Mouse (Mus musculus) heart, adult 8-10 months (tissue): Measurements from ENCODE around the gene Gm20696. TPM values are rescaled to one million over a fixed set of nuclear protein-coding genes. Genes with fewer than 3 reads are reported as not detected.

Experiments
- DNase-seq: peaks from one replicate; pipeline ENCODE4 v3.0.0; 2022; ENCODE audit warnings: low spot score
- total RNA-seq, 4 experiments: library from RNA; stranded (reverse); gene quantifications; 2 replicates each; pipeline ENCODE4 v1.2.4; 2022

Gm20696 gene
- total RNA-seq, 4 experiments from 2014 or later, result 0.72 to 2.2 (median 1.6) TPM

DNA sequence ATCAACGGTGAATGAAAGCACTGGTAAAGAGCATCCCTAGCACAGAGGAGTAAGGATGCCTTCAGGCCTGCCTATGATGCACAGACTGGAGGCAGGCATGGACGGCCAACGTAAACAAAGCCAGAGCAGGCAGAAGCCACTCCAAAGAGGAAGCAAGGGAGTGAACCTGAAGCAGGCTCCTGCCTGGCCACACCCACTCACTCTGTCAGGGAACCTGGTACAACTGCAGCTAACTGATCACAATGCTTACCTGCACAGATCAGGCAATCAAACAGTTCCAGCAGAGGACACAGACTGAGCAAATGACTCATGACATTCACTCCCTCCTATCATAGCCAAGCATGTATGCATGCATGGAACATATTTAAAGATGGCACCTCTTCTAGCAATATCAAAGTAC is 381.6 kb downstream of the Gm20696 start:
- DNase-seq, result no peak

- no peak for DNase-seq
Measured at GRCm38 (mm10) chr6:99284019-99284418, 382.6 kb downstream of the Gm20696 start.

DNA sequence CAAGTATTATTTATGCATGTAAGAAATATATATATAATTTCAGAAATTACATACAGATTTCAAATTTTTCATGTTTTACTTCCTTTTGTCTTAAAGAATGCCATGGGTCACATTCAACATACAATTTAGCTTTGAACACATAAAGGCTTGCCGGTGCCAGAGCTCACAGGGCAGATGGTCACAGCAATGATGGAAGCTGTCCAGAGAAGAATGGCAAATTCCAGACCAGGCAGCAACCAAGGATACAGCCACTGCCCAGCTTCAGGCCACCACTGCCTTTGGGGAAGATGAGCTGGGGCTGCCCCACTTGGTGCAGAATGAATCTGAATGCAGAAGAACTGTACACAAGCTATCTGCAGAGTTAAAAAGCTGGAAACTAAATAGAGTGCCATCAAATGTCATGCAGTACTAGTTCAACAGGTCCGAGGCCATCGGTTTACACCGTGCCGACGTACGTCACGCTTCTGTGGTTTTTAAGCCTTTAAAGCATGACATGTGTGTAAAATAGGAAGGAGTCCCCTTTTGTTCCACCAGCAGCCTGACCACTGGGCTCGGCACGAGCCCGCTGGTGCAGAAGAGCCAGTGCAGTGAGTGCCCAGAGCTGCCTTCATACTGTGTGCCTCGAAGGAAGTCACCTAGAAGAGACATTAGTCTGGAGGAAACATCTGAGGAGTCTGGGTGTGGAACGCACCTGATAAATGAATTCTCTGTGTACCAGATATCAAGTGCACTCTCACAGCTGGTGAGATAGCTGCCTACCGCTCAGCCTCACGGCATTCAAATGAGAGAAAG is 383.5 kb downstream of the Gm20696 start:
- DNase-seq, result no peak

DNA sequence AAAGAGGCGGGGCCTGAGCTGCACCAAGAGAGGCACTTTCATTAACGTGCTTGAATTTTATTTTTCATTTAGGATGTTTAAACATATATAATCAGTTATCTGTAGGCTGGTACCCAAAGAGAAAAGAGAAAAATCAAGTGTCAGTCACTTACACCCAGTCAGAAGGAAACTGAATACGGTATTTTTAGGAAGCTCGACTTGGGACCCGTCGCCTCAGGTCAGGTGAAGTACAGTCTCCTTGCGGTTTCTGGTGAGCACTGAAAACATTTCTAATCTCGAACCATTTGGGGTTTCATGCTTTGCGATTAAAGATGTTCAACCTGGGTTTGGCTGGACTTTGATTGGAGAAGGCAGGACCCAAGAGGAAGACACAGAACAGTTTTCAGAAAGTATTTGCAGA is 385.2 kb downstream of the Gm20696 start:
- DNase-seq, result no peak

GRCm38 (mm10) chr6:99280619-99281018 is 386.0 kb downstream of the Gm20696 start:
- DNase-seq, result no peak

GRCm38 (mm10) chr6:99277251-99277650 is 389.3 kb downstream of the Gm20696 start:
- no peak for DNase-seq

DNA sequence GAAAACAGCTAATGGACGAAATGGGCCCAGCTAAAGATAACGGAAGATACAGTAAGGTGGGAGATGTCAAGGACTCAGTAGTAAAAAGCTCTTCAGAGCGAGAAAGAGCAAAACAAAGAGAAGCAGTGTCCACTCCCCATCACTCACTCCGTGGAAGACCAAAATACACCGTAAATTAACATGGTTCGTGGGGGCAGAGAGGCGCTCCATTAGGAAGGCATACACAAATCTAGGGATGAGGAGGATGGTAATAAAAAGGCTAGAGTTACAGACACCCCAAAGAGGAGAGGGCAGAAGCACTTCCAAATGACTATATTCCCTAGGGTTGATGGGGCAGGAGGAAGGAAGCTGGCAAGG is 390.3 kb downstream of the Gm20696 start:
- DNase-seq, result no peak

- DNase-seq, result no peak
Measured at GRCm38 (mm10) chr6:99275381-99276296, 391.0 kb downstream of the Gm20696 start.

DNA sequence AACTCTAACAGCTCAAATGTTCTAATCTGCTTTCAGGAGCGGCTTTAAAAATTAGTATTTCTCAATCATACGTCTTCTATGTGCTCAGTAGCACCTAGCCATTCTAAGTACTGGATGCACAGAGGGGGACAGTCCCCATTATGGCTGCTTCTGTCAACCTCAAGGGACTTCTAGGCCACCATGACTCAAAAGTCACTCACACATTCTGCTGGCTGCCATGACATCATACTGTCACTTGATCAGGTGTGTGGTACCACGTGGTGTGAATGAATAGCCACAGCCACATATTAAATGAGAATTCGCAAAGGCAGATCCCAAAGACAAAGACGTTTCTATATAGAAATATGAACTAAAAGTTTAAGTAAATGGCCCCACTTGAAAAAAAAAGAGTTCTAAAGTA is 391.9 kb downstream of the Gm20696 start:
- DNase-seq, result no peak

DNA sequence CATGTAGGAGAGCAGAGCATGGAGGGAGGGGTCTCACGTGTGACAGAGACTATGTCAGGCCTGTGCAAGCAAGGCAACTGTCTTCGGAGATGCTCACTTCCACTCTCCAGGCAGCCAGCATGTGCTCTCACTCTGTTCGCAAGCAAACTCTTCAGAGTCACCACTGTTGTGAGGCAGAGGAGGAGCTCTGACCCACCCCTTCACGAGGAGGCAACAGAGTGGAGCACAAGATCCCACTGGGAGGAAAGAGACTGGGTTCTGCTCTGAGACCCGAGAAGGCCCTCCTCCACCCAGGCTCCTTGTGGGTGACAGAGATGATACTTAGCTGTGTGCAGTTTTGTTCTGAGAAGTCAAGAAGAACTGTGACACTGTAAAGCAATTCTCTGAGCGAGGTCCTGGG is 392.4 kb downstream of the Gm20696 start:
- DNase-seq, result no peak

GRCm38 (mm10) chr6:99273177-99273576 is 393.4 kb downstream of the Gm20696 start:
- DNase-seq, result no peak

GRCm38 (mm10) chr6:99272174-99272573 is 394.4 kb downstream of the Gm20696 start:
- no peak for DNase-seq

GRCm38 (mm10) chr6:99271741-99272140 is 394.9 kb downstream of the Gm20696 start:
- no peak for DNase-seq

GRCm38 (mm10) chr6:99269921-99270320 is 396.7 kb downstream of the Gm20696 start:
- DNase-seq, result no peak

DNA sequence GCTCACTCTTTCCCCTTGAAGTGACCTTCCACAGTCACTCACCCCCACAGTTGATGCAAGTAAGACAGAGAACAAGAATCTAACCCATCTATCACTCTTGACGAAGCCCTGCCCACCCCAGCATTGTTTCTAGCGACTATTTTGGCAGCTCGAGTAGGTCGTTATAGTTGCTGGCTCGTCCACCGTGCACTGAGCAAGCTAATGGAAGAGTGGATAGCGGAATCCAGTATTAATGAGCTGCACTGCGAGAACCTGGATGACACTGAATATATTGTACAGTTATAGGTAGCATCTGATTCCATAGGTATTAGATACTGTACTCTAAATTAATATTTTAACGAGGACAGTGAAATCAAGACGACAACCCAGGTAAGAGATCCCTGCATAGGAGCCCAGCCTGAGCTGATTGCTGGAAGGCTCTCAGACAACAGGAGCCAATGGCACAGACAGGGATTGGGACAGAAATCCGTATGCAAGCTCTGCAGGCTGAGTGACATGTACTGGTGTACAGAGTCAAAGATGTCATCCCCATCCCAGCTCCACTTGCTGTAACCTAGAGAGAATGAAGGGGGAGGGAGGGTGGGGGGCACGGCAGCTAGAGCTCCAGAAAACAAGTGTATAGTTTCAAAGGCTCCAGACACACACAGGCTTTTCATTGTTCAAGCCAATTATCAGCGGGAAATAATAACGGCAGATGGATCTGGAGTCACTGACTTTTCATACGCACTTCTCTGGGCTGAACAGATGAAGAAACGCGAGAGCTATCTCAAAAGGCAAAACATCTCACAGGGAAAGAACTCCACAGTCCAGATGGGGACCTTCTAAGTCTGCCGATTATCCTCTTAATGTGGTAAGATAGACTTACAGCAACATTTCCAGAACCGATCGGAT is 398.2 kb downstream of the Gm20696 start:
- no peak for DNase-seq

GRCm38 (mm10) chr6:99265945-99266656 is 400.5 kb downstream of the Gm20696 start:
- DNase-seq, result no peak

DNA sequence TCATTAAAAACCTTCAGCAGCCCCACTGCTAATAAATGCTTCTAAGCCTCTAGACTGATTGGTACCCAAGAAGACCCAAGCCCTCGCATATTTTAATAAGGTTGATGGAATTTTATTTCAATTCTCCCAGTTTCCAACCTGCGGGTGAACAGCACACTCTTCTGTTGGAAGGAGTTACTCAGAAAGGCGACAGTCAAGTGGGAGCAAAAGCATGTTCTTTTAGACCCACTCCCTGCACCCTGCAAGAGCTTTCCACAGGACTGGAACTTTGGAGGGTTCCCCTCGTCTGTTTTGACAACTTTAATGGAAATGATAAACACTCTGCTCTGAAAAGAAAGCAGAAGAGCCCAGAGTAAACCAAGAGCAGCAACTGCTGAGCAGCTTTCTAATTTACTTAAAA is 401.4 kb downstream of the Gm20696 start:
- DNase-seq, result no peak

GRCm38 (mm10) chr6:99264192-99265093 is 402.2 kb downstream of the Gm20696 start:
- DNase-seq, result no peak

GRCm38 (mm10) chr6:99263886-99264185 is 402.8 kb downstream of the Gm20696 start:
- DNase-seq, result peak; percentile 19
